Mouse (Mus musculus) olfactory bulb, adult 2 months (tissue): ENCODE data around the gene Adamts9. TPM values are rescaled to one million over a fixed set of nuclear protein-coding genes. Genes with fewer than 3 reads are reported as not detected.

Experiments used
- H3K27ac ChIP-seq: fragments of 200-500 bp; 2 replicates; pipeline ENCODE4 v1.5.1; 2012; ENCODE audit warnings: low read depth, low read length; ENCODE audit not compliant: insufficient read depth
- H3K4me1 ChIP-seq: fragments of 200-500 bp; 2 replicates; pipeline ENCODE4 v1.6.1; 2012; ENCODE audit warnings: low read length; ENCODE audit not compliant: control insufficient read depth, insufficient read depth
- H3K4me3 ChIP-seq: fragments of 200-500 bp; 2 replicates; pipeline ENCODE4 v1.5.1; 2012; ENCODE audit warnings: mild to moderate bottlenecking, low read depth, low read length, moderate library complexity; ENCODE audit not compliant: insufficient read depth
- CTCF ChIP-seq: fragments of 200-500 bp; IDR thresholded peaks from 2 replicates; pipeline ENCODE4 v1.5.1; 2012; ENCODE audit warnings: low read depth, mild to moderate bottlenecking, low read length, moderate library complexity; ENCODE audit not compliant: insufficient read depth
- POLR2A ChIP-seq: fragments of 200-500 bp; IDR thresholded peaks from 2 replicates; pipeline ENCODE4 v1.6.1; 2012; ENCODE audit warnings: mild to moderate bottlenecking, low read depth, low read length, moderate library complexity; ENCODE audit not compliant: insufficient read depth
- WGBS: fragments of 180-500 bp; shearing (Covaris S2); methylation state at CpG from one replicate; pipeline ENCODE4 v1.1.7; 2018; 5-methylcytosine and 5-hydroxymethylcytosine counted together
- polyA plus RNA-seq: library from polyadenylated mRNA; stranded (reverse); fragments of >200 nt; gene quantifications from 2 replicates; pipeline ENCODE4 v1.2.4, GENCODE M21; 2012; ENCODE audit warnings: low replicate concordance; ENCODE audit not compliant: missing spikeins, insufficient read depth, insufficient read length

The Adamts9 gene
- polyA plus RNA-seq, 1 experiment, result not detected

DNA sequence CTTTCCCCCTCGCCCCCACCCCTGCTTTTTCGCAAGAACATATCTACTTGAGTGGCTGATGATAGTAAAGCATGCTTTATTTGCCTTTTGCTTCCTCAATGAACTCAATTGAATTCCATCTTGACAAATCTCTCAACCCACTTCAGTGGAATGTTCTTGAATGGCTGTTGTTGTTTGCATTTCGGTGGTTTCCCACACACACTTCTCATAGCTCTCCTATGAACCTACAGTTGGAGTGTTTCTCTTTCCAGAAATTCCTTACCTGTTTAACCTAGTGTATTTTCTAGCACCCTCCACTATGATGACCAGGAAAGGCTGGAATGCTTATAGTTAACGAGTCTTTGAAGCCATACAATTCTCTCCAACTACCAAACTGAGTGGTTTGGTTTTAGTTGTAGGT is 88.4 kb downstream of the Adamts9 start:
- H3K4me3 ChIP-seq, result no peak overlapping the region
- no peak overlapping the region for H3K27ac ChIP-seq
- no peak for TF ChIP-seq CTCF
- no peak for TF ChIP-seq POLR2A
- WGBS, result 96% methylated on average over 4 of the region's 4 CpGs
- H3K4me1 ChIP-seq, result peaks cover 8% of the 10 kb centered on the region

DNA sequence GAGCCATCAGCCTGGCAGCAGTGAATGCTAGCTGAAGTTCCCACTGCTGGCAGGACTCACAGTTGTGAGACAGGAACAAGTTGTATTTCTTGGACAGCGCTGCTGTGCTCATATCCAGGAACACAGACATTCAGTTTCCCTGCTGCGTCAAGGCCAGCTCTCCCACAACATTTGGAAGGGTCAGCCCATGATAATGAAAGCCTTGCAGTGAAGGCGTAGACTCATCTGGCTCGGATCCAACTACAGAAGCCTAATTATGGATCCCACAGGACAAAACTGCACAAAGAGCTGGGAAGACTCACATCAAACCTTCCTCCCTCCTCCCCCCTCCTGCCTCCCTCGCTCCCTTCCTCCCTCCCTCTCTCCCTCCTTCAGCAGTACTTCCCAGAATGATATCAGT is 93.0 kb downstream of the Adamts9 start:
- H3K27ac ChIP-seq, result no peak overlapping the region
- TF ChIP-seq POLR2A, result no peak
- no peak for TF ChIP-seq CTCF
- no peak overlapping the region for H3K4me3 ChIP-seq
- 5% methylated on average over 5 of the region's 5 CpGs for WGBS
- peaks cover 5% of the 10 kb centered on the region; the same call in 1 of the 2 replicates for H3K4me1 ChIP-seq

DNA sequence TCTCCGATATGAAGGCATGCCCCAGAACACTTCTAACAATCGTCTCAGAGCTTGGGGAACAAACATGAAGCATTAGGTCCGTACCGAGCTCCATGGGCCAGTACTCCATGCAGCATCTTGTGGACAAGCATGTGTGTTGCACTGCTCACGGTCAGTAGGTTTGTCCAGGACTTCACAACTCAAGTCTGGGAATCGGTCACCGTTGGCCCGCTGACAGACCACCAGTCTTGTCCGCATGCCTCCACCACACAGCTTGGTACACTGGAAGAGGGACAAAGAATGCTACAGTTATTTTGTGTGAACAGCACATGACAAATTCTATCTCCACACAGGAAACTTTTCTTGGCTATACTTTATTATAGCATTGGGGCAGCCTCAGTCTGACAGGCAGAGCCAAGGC is 94.1 kb downstream of the Adamts9 start:
- Histone ChIP-seq H3K27ac (no peak overlapping the region), H3K4me1 (peaks cover 5% of the 10 kb centered on the region; the same call in 1 of the 2 replicates), H3K4me3 (no peak overlapping the region)
- 91% methylated on average over 9 of the region's 9 CpGs for WGBS
- no peak for TF ChIP-seq POLR2A
- no peak for TF ChIP-seq CTCF

DNA sequence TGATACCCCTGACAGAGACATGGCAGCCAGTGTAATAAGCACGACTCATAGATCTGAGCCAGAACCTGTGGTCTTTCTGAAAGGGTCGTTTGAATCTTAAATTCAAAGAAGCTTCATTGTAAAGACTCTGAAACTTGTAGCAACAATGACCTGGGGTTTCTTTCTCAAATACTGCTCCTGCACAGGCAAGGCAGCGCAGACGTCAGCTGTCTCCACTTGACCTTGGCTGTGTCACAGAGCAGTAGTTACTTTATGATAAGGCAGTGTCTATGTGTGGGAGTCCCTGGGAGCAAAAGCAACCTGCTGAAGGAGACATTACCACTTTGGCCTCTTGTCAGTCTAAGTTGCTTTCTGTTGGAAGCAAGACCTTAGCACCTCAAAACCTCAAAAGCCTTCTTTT is 96.7 kb downstream of the Adamts9 start:
- Histone ChIP-seq H3K4me3 (no peak overlapping the region), H3K4me1 (peaks cover 5% of the 10 kb centered on the region; the same call in 1 of the 2 replicates), H3K27ac (no peak overlapping the region)
- WGBS, result 69% methylated on average over 4 of the region's 4 CpGs
- TF ChIP-seq POLR2A (no peak), CTCF (no peak)

DNA sequence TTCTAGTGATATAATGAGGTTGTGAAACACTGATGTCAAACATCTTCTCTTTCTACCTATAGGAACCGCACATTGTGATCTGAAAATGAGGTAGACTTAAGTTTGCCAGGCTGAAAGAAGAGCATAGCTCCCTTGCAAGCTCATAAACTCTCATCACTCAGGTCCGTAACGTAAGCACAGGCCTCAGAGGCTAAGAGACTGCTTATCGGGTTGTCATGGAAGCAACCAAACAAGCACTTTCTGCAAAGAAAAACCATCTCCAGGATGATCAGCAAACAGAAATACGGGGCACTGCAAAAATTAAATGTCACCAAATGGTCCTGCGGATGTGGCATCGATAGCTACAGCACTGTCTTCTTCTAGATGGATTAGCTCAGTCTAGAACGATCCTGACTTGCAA is 97.4 kb downstream of the Adamts9 start:
- Histone ChIP-seq H3K4me3 (no peak overlapping the region), H3K4me1 (peaks cover 5% of the 10 kb centered on the region; the same call in 1 of the 2 replicates), H3K27ac (no peak overlapping the region)
- 88% methylated on average over 8 of the region's 8 CpGs for WGBS
- no peak for TF ChIP-seq CTCF
- no peak for TF ChIP-seq POLR2A

DNA sequence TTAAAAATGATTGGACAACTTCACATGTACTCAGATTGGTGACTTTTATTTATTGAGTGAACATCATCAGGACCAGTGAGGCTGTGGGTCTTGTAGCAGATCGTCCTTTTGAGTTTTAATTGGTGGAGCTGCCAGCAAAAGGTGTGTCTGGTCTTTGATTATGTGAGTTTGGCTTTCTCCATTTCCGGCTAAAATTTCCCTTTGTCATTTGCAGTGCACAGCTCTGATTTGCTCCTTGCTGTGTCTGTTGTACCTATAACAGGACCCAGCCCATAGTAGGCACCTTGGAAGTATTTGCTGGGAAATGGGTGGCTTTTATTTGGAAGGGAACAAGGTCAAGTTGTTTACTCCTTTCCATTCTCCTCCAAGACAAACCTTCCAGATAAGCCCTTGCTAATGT is 99.8 kb downstream of the Adamts9 start:
- WGBS, result 91% methylated on average over 2 of the region's 2 CpGs

DNA sequence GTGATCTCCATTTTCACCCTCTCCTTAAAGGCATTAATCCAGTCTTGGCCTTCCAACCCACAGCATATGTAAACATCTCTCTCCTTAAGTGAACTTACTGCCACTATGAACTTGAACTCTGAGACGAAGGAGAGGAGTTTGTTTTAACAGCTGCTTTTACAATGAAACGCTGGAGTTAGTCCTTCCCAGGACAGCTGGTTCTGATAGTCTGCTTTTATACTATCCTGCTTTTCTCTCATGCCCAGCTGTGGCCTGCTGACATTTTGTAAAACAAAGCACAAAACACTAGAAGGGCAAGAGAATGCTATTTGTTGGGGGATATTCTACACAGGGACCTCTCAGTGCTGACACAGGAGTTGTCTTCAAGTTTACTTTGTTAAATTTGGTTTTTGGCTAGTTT is 101.3 kb downstream of the Adamts9 start:
- Histone ChIP-seq H3K27ac (no peak overlapping the region), H3K4me3 (no peak overlapping the region), H3K4me1 (no peaks in the 10 kb centered on the region)
- TF ChIP-seq CTCF (no peak), POLR2A (no peak)
- 61% methylated on average over 2 of the region's 2 CpGs for WGBS

More for the DNA sequence above, 99.8 kb downstream of the Adamts9 start:
- H3K27ac ChIP-seq, result no peak overlapping the region
- H3K4me3 ChIP-seq, result no peak overlapping the region
- H3K4me1 ChIP-seq, result no peaks in the 10 kb centered on the region
- TF ChIP-seq CTCF (no peak), POLR2A (no peak)

DNA sequence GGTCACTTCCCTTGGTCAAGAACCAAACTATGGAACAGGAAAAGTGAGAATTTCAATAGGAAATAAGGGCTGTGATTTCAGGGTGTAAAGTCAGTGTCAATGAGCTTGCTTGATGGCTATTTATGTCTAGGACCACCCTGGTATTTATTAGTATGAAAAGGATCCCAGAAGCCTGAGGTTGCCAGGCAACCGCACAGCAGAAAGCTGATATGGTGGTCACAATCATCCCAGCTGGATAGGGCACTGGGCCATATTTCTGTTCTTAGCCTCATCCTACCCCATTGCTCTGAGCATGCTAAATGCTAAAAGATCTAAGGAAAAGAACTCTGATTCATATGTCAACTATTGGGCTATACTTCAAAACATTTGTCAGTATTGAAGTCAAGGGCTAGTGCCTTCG is 112.2 kb downstream of the Adamts9 start:
- no peak overlapping the region for H3K27ac ChIP-seq
- WGBS, result 70% methylated on average over 2 of the region's 2 CpGs
- no peak for TF ChIP-seq POLR2A
- TF ChIP-seq CTCF, result no peak
- H3K4me3 ChIP-seq, result no peak overlapping the region
- no peaks in the 10 kb centered on the region for H3K4me1 ChIP-seq

DNA sequence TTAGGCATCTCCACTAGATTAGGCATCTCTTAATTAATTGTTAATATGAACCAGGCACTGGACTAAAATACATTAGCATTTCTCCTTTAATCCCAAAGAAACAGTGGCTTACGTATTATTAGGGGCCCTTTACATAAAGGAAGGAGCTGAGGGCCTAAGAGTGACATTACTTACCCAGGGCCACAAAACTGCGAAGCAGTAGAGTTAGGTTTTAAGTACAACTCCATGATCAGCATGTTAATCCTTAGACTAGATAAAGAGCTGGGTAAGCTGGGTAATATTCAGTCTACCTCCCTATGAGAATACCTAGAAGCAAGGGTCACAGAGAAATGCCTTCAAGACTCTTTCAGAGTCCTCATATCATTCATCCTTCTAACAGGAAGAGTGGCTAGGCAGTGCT is 114.1 kb downstream of the Adamts9 start:
- Histone ChIP-seq H3K4me3 (no peak overlapping the region), H3K4me1 (no peaks in the 10 kb centered on the region), H3K27ac (no peak overlapping the region)
- TF ChIP-seq CTCF (no peak), POLR2A (no peak)
- 96% methylated on average over 2 of the region's 2 CpGs for WGBS

DNA sequence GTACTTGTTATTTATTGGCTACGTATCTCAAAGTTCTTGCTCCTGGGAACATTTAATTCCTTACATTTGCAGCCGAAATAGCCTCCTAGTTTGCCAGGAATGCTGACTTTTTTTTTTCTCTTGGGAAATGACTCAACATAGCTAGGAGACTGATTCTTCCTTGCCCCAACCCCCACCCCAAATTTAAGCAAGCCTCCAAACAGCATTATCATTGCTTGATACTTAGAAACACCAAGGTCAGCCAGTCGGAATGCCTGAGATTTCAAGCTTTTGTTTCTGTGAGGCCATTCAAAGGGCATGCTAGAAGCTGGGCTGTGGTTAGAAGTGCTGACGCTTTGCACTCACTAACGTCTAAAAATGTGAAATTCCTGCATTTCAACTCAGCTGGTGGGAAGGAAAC is 115.9 kb downstream of the Adamts9 start:
- no peak overlapping the region for H3K27ac ChIP-seq
- no peaks in the 10 kb centered on the region for H3K4me1 ChIP-seq
- no peak overlapping the region for H3K4me3 ChIP-seq
- no peak for TF ChIP-seq CTCF
- no peak for TF ChIP-seq POLR2A
- WGBS, result 65% methylated on average over 5 of the region's 5 CpGs
